Mouse (Mus musculus) neural tube, embryonic 12.5 days (tissue): ENCODE measurements around the gene Tmod3. TPM values are rescaled to one million over a fixed set of nuclear protein-coding genes. Genes with fewer than 3 reads are reported as not detected.
"Not testable (repeated sequence)": the region's sequence is repeated elsewhere in the genome, so short reads cannot be mapped to it uniquely, and the experiment has no call there.

Source experiments
- ATAC-seq: fragments of 200-750 bp; cut with Nextera tagmentation; 2 replicates; pipeline ENCODE4 v1.8.0; 2017; ENCODE audit warnings: low read depth, mild to moderate bottlenecking, moderate TSS enrichment, moderate library complexity; ENCODE audit not compliant: low FRiP score
- H3K27ac ChIP-seq: fragments of 300-500 bp; sonication (generic); 2 replicates; pipeline ENCODE4 v1.5.1; 2016
- H3K27me3 ChIP-seq: fragments of 300-500 bp; sonication (generic); replicated peaks from 2 replicates; pipeline ENCODE4 v1.6.1; 2016; ENCODE audit warnings: mild to moderate bottlenecking
- H3K36me3 ChIP-seq: fragments of 300-500 bp; sonication (generic); 2 replicates; pipeline ENCODE4 v1.6.1; 2016; ENCODE audit warnings: mild to moderate bottlenecking
- H3K4me1 ChIP-seq: fragments of 300-500 bp; sonication (generic); 2 replicates; pipeline ENCODE4 v1.6.1; 2016
- H3K4me2 ChIP-seq: fragments of 300-500 bp; sonication (generic); replicated peaks from 2 replicates; pipeline ENCODE4 v1.6.1; 2016; ENCODE audit warnings: mild to moderate bottlenecking
- H3K4me3 ChIP-seq: fragments of 300-500 bp; sonication (generic); 2 replicates; pipeline ENCODE4 v1.5.1; 2016
- H3K9ac ChIP-seq: fragments of 300-500 bp; sonication (generic); 2 replicates; pipeline ENCODE4 v1.6.1; 2016; ENCODE audit warnings: mild to moderate bottlenecking
- H3K9me3 ChIP-seq: fragments of 300-500 bp; sonication (generic); 2 replicates; pipeline ENCODE4 v1.6.1; 2016; ENCODE audit warnings: mild to moderate bottlenecking
- WGBS: fragments of 180-500 bp; shearing (Covaris S2); methylation state at CpG from one replicate; pipeline ENCODE4 v1.1.7; 2016; 5-methylcytosine and 5-hydroxymethylcytosine counted together
- polyA plus RNA-seq: library from polyadenylated mRNA; unstranded; fragments of >200 nt; fragmentation: Nextera tagmentation; extraction: Ambion mirVana; gene quantifications from 2 replicates; pipeline ENCODE4 v1.2.1, GENCODE M21; 2016

Gene Tmod3
- polyA plus RNA-seq, 1 experiment from 2014 or later = 99.9 TPM

GRCm38 (mm10) chr9:75521788-75522187 lies 37.7 kb downstream of the Tmod3 start:
- 59% methylated on average over 4 of the region's 4 CpGs for WGBS
- ATAC-seq = no peak
- Histone ChIP-seq H3K4me2 (no peak overlapping the region), H3K4me1 (no peaks in the 10 kb centered on the region), H3K4me3 (no peak overlapping the region), H3K27me3 (no peaks in the 10 kb centered on the region), H3K36me3 (peaks cover 3% of the 10 kb centered on the region; the same call in 1 of the 2 replicates), H3K27ac (no peak overlapping the region), H3K9me3 (no peaks in the 10 kb centered on the region), H3K9ac (no peak overlapping the region)

GRCm38 (mm10) chr9:75520940-75521339 lies 38.5 kb downstream of the Tmod3 start:
- WGBS = 95% methylated on average over 8 of the region's 8 CpGs
- Histone ChIP-seq H3K9ac (no peak overlapping the region), H3K27ac (no peak overlapping the region), H3K9me3 (no peaks in the 10 kb centered on the region), H3K4me3 (no peak overlapping the region), H3K4me2 (no peak overlapping the region), H3K27me3 (no peaks in the 10 kb centered on the region), H3K36me3 (peaks cover 3% of the 10 kb centered on the region), H3K4me1 (no peaks in the 10 kb centered on the region)
- no peak for ATAC-seq

- Histone ChIP-seq H3K4me2 (no peak overlapping the region), H3K9ac (no peak overlapping the region), H3K27ac (no peak overlapping the region), H3K9me3 (no peaks in the 10 kb centered on the region), H3K36me3 (peaks cover 14% of the 10 kb centered on the region), H3K4me1 (no peaks in the 10 kb centered on the region), H3K4me3 (no peak overlapping the region), H3K27me3 (no peaks in the 10 kb centered on the region)
- ATAC-seq = no peak
- 76% methylated on average over 3 of the region's 3 CpGs for WGBS
Observed at GRCm38 (mm10) chr9:75517751-75518150, 41.7 kb downstream of the Tmod3 start.

GRCm38 (mm10) chr9:75515464-75516113 lies 43.9 kb downstream of the Tmod3 start:
- WGBS = 67% methylated on average over 12 of the region's 12 CpGs
- ATAC-seq = peak; percentile 75; the same call in 1 of the 2 replicates
- H3K4me2 ChIP-seq = no peak overlapping the region
- no peak overlapping the region for H3K27ac ChIP-seq
- H3K4me3 ChIP-seq = no peak overlapping the region
- no peaks in the 10 kb centered on the region for H3K27me3 ChIP-seq
- H3K4me1 ChIP-seq = no peaks in the 10 kb centered on the region
- peaks cover 11% of the 10 kb centered on the region for H3K36me3 ChIP-seq
- H3K9ac ChIP-seq = no peak overlapping the region
- H3K9me3 ChIP-seq = no peaks in the 10 kb centered on the region

DNA sequence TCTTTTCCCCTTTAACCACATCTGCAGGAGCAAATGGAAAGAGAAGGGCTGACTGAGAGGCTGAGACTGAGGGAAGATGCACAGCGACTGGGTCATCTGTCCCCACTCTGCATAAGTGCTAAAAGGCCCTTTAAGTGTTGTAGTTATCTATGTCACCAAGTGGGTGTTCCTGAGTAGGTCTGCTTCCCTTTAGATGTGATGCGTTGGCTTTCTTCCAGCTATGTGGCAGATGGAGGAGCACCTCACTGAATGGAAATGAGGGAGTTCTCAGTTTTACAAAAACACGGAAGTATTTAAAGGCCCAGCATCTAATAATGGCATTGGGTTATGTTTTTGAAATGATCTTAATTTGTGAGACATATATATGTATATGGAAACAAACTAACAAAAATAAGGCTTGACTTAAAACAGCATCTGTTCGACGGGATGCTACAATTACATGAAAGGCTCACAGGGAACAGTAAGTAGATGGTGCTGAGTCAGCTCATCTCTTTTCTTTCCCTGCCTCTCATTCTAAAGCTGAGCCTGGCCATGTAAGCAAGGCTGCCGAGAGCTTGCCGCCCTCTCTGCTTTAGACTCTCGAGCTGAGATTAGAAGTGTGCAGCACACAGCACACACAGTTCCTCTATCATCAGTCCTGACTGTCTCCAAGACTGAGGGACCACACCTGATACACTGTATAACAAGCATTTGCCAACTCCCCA lies 48.1 kb downstream of the Tmod3 start:
- H3K4me3 ChIP-seq = no peak overlapping the region
- peaks cover 37% of the 10 kb centered on the region for H3K36me3 ChIP-seq
- no peak overlapping the region for H3K4me2 ChIP-seq
- H3K4me1 ChIP-seq = no peaks in the 10 kb centered on the region
- no peak for ATAC-seq
- H3K27ac ChIP-seq = no peak overlapping the region
- H3K9ac ChIP-seq = no peak overlapping the region
- no peaks in the 10 kb centered on the region for H3K27me3 ChIP-seq
- no peaks in the 10 kb centered on the region for H3K9me3 ChIP-seq
- WGBS = 86% methylated on average over 8 of the region's 8 CpGs

DNA sequence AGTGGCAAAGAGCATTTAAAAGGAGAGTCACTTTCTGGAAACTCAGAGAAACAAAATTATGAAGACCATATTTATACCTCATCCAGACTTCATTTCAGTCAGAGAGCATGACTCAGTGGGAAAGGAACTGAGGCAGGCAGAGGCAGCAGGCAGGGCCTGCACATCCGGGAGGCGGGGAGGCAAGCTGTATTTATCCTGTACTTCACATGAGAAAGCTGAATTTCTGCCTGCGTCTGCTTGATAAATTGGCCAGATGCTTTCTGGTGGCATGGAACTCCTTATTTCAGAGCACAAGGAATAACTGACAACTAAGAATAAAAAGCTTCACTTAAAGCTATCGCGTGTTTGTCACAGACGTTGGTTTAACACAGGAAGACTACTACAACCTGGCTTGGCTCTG lies 55.1 kb downstream of the Tmod3 start:
- H3K9me3 ChIP-seq = no peaks in the 10 kb centered on the region
- WGBS = 95% methylated on average over 6 of the region's 6 CpGs
- no peak overlapping the region for H3K4me3 ChIP-seq
- no peak overlapping the region for H3K27ac ChIP-seq
- peaks cover 53% of the 10 kb centered on the region for H3K36me3 ChIP-seq
- no peak overlapping the region for H3K9ac ChIP-seq
- H3K4me2 ChIP-seq = no peak overlapping the region
- H3K27me3 ChIP-seq = no peaks in the 10 kb centered on the region
- no peak for ATAC-seq
- no peaks in the 10 kb centered on the region for H3K4me1 ChIP-seq

- no peak overlapping the region for H3K27ac ChIP-seq
- no peaks in the 10 kb centered on the region for H3K9me3 ChIP-seq
- H3K9ac ChIP-seq = no peak overlapping the region
- no peak for ATAC-seq
- no peaks in the 10 kb centered on the region for H3K4me1 ChIP-seq
- H3K4me3 ChIP-seq = no peak overlapping the region
- 94% methylated on average over 7 of the region's 7 CpGs for WGBS
- no peak overlapping the region for H3K4me2 ChIP-seq
- H3K36me3 ChIP-seq = peaks cover 37% of the 10 kb centered on the region
- no peaks in the 10 kb centered on the region for H3K27me3 ChIP-seq
Observed at GRCm38 (mm10) chr9:75498571-75498970, 60.9 kb downstream of the Tmod3 start.

GRCm38 (mm10) chr9:75495945-75496344 lies 63.5 kb downstream of the Tmod3 start:
- peaks cover 20% of the 10 kb centered on the region for H3K36me3 ChIP-seq
- H3K4me2 ChIP-seq = no peak overlapping the region
- ATAC-seq = no peak
- H3K4me1 ChIP-seq = no peaks in the 10 kb centered on the region
- no peak overlapping the region for H3K27ac ChIP-seq
- H3K27me3 ChIP-seq = no peaks in the 10 kb centered on the region
- 83% methylated on average over 10 of the region's 10 CpGs for WGBS
- H3K9me3 ChIP-seq = no peaks in the 10 kb centered on the region
- H3K4me3 ChIP-seq = no peak overlapping the region
- H3K9ac ChIP-seq = no peak overlapping the region

DNA sequence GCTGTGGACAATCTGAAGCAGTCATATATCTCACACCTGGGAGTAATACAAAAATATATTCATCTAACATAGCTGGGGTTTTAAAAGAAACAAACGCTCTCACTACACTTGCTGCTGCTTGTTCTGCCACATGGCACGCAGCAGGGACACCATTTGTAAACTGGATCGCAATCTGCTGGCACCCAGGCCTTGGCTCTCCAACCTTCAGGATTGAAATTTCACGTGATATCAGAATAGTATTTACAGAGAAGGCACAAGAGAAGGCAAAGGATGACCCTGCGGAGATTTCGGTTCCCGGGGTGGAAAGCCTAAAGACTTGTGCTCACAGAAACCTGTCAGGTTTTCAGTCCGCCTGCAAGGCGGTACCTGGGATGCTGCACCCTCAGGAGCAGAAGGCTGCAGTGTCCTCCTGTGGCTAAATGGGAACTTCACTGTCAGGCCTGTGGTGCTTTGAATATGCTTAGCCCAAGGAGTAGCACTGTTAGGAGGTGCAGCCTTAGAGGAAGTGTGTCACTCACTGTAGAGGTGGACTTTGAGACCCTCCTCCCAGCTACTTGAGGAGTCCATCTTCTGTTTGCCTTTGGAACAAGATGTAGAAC lies 65.0 kb downstream of the Tmod3 start:
- Histone ChIP-seq H3K27ac (no peak overlapping the region), H3K4me2 (no peak overlapping the region), H3K9ac (no peak overlapping the region), H3K36me3 (peaks cover 14% of the 10 kb centered on the region), H3K4me3 (no peak overlapping the region), H3K27me3 (no peaks in the 10 kb centered on the region), H3K4me1 (no peaks in the 10 kb centered on the region), H3K9me3 (no peaks in the 10 kb centered on the region)
- no peak for ATAC-seq
- WGBS = 86% methylated on average over 9 of the region's 9 CpGs

DNA sequence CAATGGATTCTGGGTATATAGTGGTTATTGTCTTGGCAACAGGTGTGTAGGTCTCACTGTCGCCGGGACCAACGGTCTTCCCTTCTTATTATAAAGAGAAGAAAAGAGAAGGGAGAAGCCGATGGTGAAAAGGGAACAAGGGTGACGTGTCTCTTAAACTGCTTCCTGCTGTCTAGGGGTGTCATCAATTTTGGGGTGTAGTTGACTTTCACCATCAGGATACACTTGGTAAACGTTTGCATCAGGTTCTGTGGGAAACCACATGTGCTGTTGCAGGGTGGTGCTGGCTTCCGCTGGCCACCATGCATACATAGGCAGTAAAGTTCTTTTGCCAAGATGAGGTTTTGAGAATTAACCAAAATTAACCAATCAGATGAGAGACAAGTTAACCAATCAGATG lies 71.2 kb downstream of the Tmod3 start:
- not testable (repeated sequence) for H3K4me3 ChIP-seq, H3K27ac ChIP-seq, H3K4me2 ChIP-seq, H3K36me3 ChIP-seq, H3K27me3 ChIP-seq, H3K9me3 ChIP-seq, H3K9ac ChIP-seq, ATAC-seq, H3K4me1 ChIP-seq
- 97% methylated on average over 7 of the region's 7 CpGs for WGBS

GRCm38 (mm10) chr9:75485231-75485630 lies 74.2 kb downstream of the Tmod3 start:
- Histone ChIP-seq H3K27me3 (no peaks in the 10 kb centered on the region), H3K36me3 (0 out of 2 replicates have a peak, but pooled peaks cover 6% of the 10 kb centered on the region), H3K27ac (no peak overlapping the region), H3K4me3 (no peak overlapping the region), H3K4me1 (no peaks in the 10 kb centered on the region), H3K4me2 (no peak overlapping the region), H3K9me3 (no peaks in the 10 kb centered on the region), H3K9ac (no peak overlapping the region)
- 93% methylated on average over 6 of the region's 6 CpGs for WGBS
- ATAC-seq = no peak

DNA sequence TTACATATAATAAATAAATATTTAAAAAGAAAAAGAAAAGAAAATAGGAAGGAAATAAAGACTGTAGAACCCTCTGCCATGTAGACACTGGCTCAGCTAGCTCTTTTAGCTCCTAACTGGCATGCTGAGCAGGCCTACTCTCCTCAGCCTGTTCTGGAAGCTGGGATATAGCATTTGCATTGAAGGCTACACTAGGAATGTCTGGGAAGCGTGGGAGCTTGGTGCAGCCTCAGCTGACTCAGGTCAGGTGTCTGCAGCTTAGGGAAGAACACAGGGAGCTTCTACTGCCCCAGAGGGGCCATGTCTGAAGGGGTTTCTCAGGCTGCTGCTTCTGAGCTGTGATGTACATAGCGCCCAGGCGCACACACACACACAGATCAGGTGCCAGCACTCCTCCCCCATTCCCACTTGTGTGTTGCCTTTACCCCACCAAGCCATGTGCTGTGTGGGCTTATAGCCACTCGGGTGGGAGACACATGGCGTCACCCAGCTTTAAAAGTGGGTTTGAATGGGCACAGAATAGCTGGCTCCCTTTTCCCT lies 78.9 kb downstream of the Tmod3 start:
- 89% methylated on average over 5 of the region's 5 CpGs for WGBS
- Histone ChIP-seq H3K4me1 (no peaks in the 10 kb centered on the region), H3K27me3 (no peaks in the 10 kb centered on the region), H3K36me3 (0 out of 2 replicates have a peak, but pooled peaks cover 6% of the 10 kb centered on the region), H3K4me3 (no peak overlapping the region), H3K9ac (no peak overlapping the region), H3K9me3 (no peaks in the 10 kb centered on the region), H3K4me2 (no peak overlapping the region), H3K27ac (no peak overlapping the region)
- ATAC-seq = no peak
